Mouse (Mus musculus) kidney, postnatal 25 days (tissue): ENCODE data around the gene Pnpo.

Experiments used
- DNase-seq, 2 experiments: peaks; one replicate each; pipeline ENCODE4 v3.0.0; 2021; ENCODE audit warnings: mixed read lengths in 2 of 2

Pnpo gene

DNA sequence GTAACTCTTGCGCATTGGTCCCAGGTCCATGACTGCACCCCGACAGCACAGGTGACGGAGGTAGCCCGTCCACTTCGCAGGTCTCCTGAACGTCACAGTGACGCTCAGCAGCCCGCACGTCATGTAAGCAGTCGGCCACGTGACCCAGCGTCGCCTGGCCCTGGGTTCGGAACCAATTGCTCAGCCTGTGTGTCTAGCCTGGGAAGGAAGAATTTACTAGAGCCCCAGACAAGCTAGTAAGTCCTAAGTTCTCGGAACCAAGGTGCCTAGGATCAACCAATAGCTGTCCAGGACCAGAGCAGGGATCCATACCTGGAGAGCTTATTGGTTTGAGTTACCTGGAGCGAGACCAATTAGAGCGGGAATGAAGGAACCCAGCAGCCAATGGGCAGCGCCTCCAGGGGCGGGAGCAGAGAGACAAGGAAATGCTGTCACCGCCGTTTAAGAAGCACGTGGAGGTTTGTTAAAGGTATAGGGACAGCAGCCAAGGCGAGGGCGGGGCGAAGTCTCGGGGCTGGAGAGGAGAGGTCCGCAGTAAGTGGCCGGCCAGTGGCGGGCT, at the start of gene Pnpo:
Gene Pnpo, minus strand, starts transcription at position 241 of the 559 bp plus-strand sequence.
- DNase-seq, result peak; percentile 95 to 97

DNA sequence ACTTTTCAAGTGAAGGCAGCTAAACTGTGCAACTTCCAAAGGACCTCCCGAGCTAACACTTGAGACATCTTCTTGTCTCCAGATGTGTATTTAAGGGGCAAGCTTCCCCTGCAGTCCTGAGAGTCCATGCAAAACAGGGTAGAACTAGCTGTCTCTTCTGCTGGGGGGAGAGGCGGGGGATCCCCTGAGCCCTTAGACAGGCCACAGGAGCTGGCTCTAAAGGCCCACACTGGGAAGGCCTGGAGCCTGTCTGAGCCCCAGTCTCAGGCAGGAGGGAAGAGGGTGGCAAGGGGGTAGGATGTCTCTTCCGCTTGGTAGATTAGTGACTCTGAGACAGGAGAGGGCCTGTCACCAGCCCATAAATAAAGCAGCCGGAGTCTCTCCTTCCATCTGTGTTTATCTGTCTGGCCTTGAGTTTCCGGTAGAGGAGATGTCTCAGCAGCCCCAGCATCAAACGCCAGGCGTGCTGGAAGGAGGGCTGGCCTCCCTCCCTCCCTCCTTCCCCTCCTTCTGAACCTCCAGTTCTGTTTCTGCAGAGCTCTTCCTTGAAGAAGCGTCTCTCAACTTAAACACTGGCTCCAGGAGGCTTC, 49.0 kb upstream of the Pnpo start:
- no peak for DNase-seq

DNA sequence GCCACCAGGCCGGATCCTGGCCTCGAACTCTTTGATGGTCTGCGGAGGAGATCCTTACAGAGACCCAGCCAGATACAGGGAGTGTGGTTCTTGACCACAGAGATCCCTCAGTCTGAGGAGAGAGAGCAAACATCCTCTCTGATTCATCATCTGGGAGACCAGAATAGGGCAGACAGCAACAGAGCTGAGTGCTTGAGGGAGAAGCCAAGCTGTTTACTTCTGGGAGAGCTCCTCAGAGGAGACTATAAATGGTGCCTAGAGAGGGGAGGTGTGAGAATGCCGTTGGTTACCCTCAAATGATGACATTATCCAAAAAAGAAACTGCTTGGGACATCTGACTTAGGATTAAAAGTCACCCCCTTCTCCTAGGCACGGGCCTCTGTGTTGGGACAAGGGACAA, 47.7 kb upstream of the Pnpo start:
- DNase-seq, result no peak

DNA sequence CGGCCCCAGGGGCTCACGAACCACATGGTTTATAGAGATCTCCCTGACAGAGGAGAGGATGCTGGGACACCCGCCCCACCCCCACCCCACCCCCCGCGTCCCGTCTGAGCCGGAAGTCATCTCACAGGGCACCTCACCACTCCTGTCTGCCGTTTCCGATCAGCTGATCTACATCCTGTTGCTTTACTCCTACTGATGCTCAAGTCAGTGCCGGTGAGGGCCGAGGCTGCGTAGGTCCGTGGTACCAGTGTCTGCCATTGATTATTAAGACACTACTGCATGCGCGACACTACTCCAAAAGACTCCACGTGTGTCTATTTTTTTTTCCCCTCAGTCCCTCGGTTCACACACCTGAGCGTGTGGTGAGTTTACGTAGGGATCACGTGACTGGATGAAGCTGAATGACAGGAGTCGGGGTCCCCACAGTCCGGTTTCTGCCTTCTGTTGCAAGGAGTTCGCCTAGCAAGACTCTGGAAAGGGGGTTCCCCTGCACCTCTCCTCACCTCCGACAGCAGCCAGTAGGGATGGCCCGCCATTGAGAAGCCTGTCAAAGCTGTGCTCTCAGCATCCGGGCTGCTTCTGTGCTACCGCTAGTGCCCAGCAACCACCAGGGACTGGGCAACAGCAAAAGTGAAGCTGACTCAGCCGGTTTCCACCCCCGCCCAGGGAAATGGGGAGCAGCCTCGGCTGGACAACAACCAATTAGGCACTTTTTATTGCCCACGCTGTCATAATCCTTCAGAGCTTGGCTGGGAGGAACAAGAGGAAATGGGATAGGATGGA, 44.3 kb upstream of the Pnpo start:
- DNase-seq, result no peak

DNA sequence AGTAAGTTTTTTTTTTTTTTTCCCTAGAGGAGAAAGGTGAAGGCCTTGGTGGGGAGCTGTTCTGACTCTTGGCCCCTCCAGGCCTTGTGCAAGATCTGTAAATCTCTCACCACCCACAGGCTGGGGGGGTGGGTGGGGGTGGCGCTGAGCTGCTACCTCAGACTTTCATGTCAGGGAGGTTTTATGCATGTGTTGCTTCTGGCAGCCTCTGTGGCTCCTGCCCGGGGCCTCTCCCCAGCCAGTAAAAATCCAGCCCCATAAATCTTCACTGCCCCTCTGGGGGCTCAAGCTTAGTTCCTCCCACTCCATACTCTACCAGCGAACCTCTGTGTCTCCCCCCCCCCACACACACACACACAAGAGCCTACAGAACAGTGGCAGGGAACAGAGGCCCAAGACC, 42.7 kb upstream of the Pnpo start:
- no peak for DNase-seq

DNA sequence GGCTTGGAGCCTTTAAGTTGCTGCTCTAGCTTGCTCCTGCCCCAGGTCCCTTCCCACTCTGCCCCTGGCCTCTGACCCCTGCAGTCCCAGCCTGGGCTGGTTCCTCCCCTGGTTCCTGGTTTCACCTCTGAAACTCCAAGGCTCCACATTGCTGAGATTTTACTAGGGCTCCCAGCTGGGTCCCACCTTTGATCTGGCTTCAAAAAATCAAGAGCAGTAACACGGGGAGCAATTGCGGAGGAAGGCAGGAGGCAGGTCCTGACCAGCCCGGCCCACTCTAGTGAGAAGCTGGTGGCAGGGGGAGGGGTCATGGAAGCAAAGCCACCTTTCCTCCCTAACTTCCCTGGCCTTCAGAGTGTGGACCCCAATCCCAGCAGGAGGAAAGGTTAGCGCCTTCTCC, 41.1 kb upstream of the Pnpo start:
- DNase-seq, result no peak

DNA sequence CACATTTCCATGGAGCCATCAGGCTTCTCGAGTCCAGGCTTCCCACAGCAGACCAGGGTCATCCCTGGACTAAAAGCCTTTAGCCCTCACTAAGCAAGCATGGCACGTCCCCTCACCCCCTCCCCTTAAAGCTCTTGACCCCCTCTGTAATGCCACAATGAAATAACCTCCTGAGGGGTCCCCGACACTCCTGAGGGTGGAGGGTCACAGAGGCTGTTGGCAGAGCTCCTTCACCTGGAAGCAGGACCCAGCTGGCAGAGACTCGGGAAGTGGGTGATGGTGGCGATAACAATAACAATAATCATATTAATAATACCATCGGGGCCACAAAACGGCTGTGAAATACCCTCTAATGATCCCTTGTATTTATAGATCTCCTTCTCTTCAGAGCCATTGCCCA, 39.1 kb upstream of the Pnpo start, which contains the start of gene Sp2:
Gene Sp2, minus strand, starts transcription at position 101 of the 400 bp plus-strand sequence.
- no peak for DNase-seq

DNA sequence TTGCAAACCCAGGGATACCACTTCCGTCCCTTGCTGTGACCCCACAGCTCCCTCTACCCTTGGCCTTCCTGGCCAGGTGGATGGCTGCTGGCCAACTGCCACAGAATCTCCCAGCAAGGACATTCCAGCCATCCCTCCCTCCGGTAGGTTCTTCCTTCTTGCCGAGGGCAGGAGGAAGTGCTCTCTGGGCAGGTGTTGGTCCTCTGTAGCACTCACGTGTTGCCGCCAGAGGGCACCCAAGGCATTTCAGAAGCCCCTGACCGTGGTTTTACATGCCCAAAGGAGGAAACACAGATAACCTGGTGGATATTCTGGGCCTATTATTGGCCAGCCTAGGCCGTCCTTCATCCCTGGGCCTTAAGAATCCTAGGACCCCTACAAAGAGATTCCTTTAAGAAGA, 38.6 kb upstream of the Pnpo start:
- peak; percentile 85 to 88 for DNase-seq

DNA sequence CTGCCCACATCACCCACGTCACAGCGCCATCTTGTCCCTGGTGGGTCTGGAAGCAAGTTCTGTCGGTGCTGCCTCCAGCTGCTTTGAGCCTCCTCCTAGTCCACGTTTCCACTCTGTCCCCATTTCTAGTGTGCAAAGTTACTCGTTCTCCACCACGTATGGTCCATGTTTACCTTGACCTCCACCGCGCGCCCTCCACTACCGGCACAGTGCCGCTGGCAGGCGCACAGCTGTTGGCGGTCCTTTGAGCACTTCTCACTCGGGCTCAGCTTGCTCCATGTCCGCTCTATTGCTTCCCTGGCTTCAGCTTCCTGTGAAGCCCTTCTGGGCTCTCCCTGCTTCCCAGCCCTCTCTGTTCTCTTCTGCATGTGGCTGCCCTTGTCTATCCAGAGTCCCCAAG, 37.7 kb upstream of the Pnpo start:
- no peak for DNase-seq

DNA sequence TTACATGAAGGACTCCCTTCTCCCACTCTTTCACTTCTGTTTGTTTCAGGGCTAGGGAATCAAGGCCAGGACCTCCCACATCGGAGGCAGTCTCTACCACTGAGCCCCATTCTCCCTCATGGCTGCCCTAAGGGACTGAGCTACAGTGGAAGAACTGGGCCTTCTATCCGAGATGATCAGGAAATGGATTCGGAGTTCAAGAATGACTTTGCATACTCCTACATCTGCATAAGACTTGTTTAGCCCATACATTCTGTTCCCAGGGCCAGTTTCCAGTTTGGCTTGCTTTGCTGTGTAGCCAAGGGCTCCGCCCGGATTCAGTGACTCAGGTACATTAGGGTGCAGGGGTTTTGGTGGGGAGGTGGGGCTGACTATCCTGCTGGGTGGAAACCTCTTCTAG, 36.2 kb upstream of the Pnpo start:
- no peak for DNase-seq

DNA sequence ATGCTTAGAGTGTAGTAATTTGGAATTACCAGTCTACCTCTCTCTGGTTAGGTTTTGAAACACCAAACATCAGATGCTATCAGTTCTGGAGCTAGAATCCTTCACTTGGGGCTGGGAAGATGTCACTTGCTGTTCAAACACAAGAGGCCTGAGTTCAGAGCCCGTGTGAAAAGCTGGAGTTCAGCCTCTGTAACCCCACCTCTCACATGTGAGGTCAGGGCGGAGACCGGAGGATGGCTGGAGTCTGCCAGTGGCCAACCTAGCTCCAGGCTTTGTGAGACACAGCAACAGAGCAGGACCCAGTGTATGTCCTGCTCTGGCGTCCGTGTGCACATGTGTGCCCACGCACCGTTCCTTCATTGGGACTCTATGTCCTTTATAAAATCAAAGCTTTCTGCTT, 35.5 kb upstream of the Pnpo start:
- no peak for DNase-seq

DNA sequence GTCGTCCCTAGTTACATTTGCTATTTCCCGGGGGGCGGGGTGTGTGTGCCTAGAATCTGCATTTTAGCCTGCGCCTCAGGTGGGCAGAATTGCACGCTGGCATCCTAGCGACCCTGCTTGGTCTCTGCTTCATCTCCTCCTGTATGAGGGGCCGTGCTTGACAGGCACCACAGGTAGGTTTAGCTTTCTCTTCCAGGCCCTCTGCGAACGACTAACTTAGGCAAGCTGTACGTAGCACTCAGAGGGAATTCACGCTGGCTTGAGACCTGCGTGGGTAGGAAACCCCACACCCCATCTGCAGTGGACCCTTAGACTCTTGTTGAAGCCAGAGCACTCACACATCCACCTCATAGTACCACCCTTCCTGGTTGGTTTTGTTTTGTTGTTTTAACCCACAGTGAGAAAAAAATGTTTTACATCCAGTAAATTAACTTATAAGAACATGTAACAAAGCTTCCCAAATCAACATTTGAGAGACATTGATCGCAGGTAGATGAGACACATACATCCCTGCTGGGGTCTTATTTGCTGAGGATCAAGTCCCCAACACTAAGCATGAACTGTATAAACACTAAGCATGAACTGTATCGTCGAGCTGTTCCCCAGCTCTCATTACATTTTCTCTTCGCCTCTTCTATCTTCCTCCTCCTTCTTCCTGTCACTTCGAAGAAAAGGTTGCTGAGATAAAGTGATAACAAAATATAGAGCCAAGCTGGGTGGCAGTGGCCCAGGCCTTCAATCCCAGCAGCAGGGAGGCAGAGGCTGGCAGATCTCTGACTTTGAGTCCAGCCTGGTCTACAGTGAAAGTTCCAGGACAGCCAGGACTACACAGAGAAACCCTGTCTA, 34.8 kb upstream of the Pnpo start:
- no peak for DNase-seq

DNA sequence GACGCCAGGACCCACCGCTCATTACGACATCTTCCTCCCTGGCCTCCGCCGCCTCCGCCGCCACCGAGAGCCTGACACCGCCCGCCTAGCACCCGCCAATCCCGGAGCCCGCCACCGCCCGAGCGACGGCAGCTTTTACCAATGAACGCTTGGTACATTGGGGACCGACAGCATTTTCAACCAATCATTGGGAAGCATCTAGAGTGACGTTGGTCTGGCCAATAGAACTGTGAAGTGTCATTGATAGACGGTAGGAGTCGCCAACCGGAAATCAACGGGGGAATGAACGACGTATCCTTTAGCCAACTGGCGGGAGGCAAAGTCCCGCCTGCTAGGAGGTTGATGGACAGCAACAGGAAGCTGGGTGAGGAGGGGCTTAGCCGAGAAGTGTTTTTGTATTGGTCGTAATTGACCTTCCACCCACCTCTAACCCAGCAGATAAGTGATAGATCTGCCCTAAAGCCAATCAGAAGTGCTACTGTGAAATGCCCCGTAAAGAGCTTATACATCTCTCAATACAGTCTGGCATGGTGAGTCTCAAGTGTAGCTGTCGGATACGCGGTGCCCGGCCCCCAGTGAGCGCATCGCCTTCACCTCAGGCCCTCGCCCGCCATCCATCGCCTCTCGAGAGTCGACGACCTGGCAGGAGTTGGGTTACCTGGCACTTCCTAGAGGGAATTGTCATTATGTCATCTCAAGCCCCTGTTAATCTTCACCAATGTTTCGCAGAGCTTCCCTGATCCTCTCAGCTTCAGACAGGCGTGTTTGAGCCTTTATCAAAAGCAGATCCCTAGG, 34.0 kb upstream of the Pnpo start:
- peak; percentile 98 to 100 for DNase-seq

DNA sequence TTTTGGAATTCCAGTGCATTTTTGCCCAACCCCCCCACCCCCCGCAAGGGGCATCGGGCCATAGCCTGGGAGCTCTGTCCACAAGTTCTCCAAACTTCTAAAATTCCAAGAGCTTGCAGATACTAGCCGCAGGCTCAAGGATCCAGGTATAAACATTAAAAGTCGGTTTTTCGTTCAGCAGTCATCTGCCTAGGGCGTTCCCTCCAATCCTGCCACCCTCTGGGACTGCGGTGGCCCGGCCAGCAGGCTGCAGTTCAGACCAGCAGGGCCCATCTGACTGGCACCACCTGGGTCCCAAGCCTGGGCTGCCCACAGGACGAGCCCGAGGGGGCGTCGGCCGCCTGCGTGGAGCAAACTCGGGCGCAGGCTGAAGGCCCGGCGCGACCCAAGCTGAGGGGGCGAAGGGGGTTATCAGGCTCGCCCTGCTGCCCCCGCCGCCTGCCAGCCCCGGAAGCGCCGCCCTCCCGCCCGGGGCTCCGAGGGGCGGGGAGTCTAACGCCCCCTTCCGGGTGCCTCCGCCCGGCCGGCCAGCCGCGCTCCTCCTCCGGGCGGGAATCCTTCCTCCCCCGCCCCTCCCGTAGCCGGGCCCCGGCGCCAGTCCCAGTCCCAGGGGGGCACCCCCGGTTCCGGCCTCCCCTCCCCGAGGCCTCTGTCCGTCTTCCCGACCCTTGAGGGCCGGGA, 33.3 kb upstream of the Pnpo start:
- peak; percentile 82 to 94 for DNase-seq

DNA sequence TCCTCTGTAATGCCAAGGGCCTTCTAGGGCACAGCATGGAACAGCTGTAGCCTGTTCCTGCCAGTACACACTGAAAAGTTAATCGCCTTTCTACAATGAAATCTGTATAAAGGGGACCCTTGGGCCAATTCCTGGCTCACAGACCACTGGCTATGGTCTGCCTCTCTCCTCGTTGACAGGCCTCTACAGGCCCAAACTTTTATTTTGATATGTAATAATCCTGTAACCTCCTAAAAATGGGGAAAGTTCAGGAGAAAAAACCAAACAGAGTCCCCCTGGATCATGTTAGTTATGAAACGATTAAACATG, 32.5 kb upstream of the Pnpo start:
- no peak for DNase-seq

DNA sequence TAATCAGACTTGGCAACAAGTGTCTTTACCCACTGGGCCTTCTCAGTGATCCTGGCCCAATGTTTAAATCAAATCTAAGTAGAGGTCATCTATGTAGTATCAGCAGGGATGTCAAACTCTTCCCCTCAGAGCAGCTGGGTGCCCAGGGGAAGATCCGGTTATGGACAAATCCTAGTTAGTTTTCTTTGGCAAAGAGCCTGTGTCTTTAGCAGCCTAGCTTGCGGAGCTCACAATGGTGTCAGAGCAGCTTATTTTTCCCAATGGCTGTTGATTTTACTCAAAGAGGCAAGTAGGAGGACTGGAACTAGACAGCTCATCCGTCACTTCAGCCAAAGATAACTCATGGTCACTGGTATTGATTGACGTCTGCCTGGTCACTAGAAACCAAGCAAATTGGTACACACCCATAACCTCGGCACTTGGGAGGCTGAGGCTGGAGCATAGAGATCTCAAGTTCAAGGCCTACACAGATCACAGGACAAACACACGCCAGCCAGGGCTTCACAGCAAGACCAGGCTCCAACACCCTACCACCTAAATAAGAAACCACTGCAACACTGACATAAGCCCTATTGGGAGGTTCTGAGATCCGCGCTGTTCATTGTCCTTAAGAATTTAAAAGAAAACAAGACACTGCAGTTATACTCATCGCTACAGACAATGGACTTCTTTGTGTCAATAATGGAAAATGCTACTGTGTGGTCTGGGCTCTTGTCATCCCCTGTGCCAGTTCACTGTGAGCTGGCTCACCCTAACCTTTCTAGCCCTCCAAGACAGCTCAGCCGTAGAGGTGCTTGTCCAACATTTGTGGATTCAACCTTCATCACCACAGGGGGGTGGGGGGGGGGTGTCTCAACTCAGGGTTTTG, 32.0 kb upstream of the Pnpo start:
- DNase-seq, result no peak

DNA sequence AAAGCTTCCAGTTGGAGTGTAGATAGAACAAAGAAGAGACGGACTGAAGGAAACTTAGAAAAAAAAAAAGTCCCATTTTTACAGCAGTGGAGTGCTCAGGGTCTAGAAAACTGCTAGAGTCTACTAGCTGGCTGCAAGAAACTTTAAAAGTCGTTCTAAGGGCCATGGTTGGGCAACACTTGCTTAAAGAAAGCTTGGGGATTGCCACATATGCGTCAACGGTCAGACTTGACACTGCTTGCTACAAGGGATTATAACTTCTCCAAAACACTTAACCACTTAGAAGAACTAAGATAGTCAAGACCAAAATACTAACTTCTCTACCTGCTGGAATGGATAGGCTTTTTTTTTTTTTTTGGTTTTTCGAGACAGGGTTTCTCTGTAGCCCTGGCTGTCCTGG, 31.0 kb upstream of the Pnpo start:
- no peak for DNase-seq

DNA sequence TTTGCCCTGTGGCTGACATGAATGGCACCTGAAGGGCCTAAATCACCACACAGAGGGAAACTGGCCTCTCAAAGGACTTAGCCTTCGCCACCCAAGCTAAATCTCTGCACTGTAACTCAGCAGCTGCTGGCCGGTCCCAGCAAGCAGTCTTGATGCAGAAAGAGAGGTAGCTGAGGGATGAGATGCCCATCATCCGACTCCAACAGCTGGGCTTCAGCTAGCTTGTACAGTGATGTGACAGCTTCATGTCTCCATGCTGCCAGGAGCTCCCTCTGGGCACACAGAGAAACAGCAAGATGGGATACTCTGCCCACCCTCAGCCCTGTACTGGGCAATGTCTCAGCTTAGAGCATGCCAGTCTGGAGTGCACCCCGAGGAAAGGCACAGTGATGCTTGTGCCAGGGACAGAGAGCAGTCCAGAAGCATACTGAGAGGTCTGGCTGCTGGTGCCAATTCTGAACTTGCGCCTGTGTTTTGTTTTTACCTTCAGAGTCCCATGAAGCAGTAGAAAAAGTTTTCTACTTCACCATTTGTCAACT, 29.7 kb upstream of the Pnpo start:
- no peak for DNase-seq

DNA sequence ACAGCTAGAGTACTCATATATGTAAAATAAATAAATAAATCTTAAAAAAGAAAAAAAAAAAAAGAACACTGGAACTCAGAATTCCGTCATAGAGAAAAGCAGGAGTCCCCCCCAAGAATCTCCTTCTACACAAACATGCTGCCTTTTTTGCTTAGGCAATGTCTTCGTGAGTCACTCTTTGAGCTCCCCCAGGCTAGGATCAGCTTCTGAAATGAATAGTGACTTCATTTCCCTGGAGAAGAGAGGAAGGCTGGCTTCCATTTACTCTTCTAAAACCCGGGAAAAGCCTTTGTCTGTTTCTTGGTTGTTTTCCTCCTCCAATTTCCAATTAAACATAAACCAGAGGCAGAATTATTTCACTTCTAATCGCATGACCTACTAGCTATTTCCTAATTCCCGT, 29.1 kb upstream of the Pnpo start:
- DNase-seq, result no peak

DNA sequence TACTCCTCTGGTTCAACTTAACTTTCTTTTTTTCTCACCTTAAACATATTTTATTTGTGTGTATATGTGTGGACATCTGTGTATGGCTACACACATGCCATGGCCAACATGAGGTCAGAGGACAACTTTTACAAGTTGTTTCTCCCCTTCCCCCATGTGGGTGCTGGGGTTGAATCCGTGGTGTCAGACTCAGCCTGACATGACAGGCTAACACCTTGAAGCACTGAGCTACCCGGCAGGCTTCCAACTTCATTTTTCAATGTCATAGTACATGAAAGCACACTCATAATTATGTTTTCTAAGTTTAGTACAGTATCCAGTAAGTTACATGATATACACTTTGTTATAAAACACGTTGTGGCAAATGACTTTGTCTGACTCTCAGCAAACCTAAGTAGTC, 26.6 kb upstream of the Pnpo start:
- no peak for DNase-seq

DNA sequence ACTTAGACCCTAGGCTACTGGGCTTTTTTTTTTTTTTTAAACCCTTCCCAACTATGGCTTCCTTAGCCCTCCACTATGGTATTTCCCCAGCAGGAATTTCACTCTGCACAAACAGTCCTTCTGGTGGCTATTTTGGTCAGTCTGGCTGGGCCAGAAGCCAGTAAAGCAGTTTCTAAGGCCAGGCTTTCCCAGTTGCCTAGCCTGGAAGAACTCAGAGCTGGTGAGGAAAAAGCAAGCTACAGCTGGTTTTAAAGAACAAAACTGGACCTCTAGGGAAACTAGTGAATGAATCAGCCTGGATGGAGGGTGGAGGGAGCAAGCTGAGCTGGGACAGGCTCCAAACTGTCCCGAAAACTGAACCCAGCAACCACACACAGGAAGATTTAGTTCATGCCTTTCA, 26.0 kb upstream of the Pnpo start:
- peak; percentile 73 to 85 for DNase-seq
